Mouse (Mus musculus): ENCODE measurements around the gene Nin. TPM values are rescaled to one million over a fixed set of nuclear protein-coding genes. Genes with fewer than 3 reads are reported as not detected.

The Nin gene
- polyA plus RNA-seq, 1 experiment from 2014 or later, result 2.2 TPM

DNA sequence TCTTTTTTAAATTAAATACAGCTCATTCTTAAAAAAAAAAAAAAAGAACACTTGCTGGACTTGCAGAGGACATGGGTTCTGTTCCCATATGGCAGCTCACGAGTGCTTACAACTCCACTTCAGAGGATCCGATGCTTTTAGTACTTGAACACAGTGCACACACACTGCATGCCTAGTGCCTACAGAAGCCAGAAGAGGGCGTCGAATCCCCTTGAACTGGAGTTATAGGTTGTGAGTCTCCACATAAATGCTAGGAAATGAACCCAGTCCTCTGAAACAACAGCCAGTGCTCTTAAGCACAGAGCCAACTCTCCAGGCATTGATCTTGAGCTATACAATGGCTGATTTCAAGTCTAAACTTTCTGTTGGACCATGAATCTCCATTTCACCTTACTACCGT, 130.6 kb downstream of the Nin start:
- Histone ChIP-seq H3K4me3 (ENCODE audit: low read depth, low read length) (no peak overlapping the region), H3K9ac (ENCODE audit: low read depth, low read length) (no peak overlapping the region), H3K9me3 (ENCODE audit: control insufficient read depth) (no peaks in the 10 kb centered on the region), H3K36me3 (ENCODE audit: control insufficient read depth, insufficient read depth) (peaks cover 21% of the 10 kb centered on the region), H3K27me3 (replicated peaks; ENCODE audit: control insufficient read depth, insufficient read depth, low read length) (no peaks in the 10 kb centered on the region), H3K27ac (ENCODE audit: low read depth, low read length) (no peak overlapping the region), H3K4me1 (replicated peaks; ENCODE audit: control insufficient read depth, insufficient read depth, low read length) (no peaks in the 10 kb centered on the region), H3K4me2 (replicated peaks; ENCODE audit: low read depth) (no peak overlapping the region)
- TF ChIP-seq CTCF (IDR thresholded peaks at IDR 0.05; ENCODE audit: low read depth), result peak; percentile 52
- no peak for ATAC-seq
- WGBS, result 86% methylated on average over 5 of the region's 5 CpGs

DNA sequence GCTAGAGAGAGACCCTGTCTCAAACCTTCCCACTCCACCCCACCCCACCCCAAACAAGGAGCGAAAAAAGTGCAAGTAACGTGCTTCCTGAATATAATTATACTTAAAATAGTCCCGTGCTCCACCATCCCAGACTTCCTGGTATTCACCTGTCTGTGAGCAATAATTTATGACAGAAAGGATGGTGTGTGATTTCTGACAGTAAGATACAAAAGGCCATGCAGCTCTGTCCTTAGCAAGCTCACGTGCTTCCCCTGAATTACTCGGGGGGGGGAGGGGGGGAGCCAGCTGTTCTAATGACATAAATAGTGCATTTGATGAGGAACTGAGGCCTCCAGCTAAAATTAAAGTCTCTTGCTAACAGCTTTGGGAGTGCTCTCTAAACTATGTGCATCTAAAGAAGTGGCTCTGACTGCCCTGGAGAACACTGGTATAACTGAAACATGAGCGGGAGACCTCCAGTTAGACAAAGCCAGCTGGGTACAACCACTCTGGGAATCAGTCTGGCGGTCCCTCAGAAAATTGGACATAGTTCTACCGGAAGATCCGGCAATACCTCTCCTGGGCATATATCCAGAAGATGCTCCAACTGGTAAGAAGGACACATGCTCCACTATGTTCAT, 136.0 kb downstream of the Nin start:
- Histone ChIP-seq H3K9ac (ENCODE audit: low read depth, low read length) (no peak overlapping the region), H3K27me3 (replicated peaks; ENCODE audit: control insufficient read depth, insufficient read depth, low read length) (no peaks in the 10 kb centered on the region), H3K36me3 (ENCODE audit: control insufficient read depth, insufficient read depth) (peaks cover 9% of the 10 kb centered on the region), H3K9me3 (ENCODE audit: control insufficient read depth) (no peaks in the 10 kb centered on the region), H3K4me2 (replicated peaks; ENCODE audit: low read depth) (no peak overlapping the region), H3K4me1 (replicated peaks; ENCODE audit: control insufficient read depth, insufficient read depth, low read length) (no peaks in the 10 kb centered on the region), H3K27ac (ENCODE audit: low read depth, low read length) (no peak overlapping the region), H3K4me3 (ENCODE audit: low read depth, low read length) (no peak overlapping the region)
- 48% methylated on average over 9 of the region's 9 CpGs for WGBS
- ATAC-seq, result no peak
- no peak for TF ChIP-seq CTCF (IDR thresholded peaks at IDR 0.05; ENCODE audit: low read depth)

DNA sequence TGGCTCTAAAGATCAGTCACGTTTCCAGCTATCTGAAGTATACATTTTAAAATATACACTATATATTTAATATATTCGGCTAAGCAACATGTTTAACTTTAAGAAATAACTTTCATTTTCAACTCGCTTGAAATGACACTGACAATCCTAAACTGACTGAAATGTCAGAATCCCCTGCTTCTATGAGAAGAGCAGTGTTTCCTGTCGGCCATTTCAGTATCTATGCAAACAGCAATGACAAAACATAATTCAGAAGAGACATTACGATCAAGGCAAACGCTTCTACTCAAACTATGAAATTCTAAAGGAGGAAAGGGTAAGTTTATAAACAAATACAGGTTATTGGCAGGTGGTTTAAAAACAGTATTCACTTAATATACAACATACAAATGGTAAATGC, 136.8 kb downstream of the Nin start:
- H3K9me3 ChIP-seq (ENCODE audit: control insufficient read depth), result no peaks in the 10 kb centered on the region
- no peaks in the 10 kb centered on the region for H3K27me3 ChIP-seq (replicated peaks; ENCODE audit: control insufficient read depth, insufficient read depth, low read length)
- peaks cover 16% of the 10 kb centered on the region for H3K36me3 ChIP-seq (ENCODE audit: control insufficient read depth, insufficient read depth)
- H3K9ac ChIP-seq (ENCODE audit: low read depth, low read length), result no peak overlapping the region
- no peak overlapping the region for H3K27ac ChIP-seq (ENCODE audit: low read depth, low read length)
- ATAC-seq, result no peak
- H3K4me1 ChIP-seq (replicated peaks; ENCODE audit: control insufficient read depth, insufficient read depth, low read length), result no peaks in the 10 kb centered on the region
- H3K4me3 ChIP-seq (ENCODE audit: low read depth, low read length), result no peak overlapping the region
- no peak overlapping the region for H3K4me2 ChIP-seq (replicated peaks; ENCODE audit: low read depth)
- WGBS, result 59% methylated on average over 6 of the region's 6 CpGs
- TF ChIP-seq CTCF (IDR thresholded peaks at IDR 0.05; ENCODE audit: low read depth), result no peak

DNA sequence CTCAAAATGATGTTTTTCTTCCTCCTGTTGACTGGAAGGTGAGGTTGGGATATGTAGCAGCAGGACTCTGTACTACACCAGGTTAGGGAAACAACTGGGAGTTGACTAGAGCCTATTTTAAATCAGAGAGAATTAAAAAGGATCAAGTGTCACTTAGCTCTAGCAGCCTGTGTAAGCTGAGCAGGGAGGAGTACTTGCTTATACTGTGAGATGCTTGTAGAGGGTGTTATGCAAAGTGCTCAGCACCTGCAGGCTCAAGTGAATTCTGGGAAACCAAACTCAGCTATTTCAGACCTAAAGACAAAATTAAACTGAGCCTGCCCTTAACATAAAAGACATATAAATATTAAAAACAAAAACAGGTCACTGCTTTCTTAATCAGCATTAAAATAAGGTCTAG, 139.9 kb downstream of the Nin start:
- ATAC-seq, result no peak
- Histone ChIP-seq H3K9ac (ENCODE audit: low read depth, low read length) (no peak overlapping the region), H3K9me3 (ENCODE audit: control insufficient read depth) (no peaks in the 10 kb centered on the region), H3K4me2 (replicated peaks; ENCODE audit: low read depth) (no peak overlapping the region), H3K4me1 (replicated peaks; ENCODE audit: control insufficient read depth, insufficient read depth, low read length) (no peaks in the 10 kb centered on the region), H3K27ac (ENCODE audit: low read depth, low read length) (no peak overlapping the region), H3K36me3 (ENCODE audit: control insufficient read depth, insufficient read depth) (peaks cover 36% of the 10 kb centered on the region), H3K27me3 (replicated peaks; ENCODE audit: control insufficient read depth, insufficient read depth, low read length) (no peaks in the 10 kb centered on the region), H3K4me3 (ENCODE audit: low read depth, low read length) (no peak overlapping the region)
- no peak for TF ChIP-seq CTCF (IDR thresholded peaks at IDR 0.05; ENCODE audit: low read depth)

DNA sequence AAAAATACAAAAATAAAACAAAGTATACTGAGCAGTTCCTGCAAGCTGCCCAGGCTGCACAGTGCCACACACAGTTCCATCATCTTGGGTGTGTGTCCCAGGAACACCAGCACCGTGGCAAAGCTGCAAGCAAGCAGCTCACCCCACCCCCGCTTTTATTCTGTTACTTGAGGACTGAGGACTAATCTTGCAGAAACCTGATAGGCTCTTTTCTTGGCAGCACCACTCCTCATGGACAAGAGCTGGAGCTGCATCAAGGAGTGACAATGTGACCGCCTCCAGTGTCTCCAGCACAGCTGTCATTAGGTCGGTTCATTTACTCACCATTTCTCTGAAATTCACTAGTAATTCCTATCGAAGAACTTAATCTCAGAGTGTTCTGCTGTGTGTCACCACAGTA, 145.4 kb downstream of the Nin start:
- Histone ChIP-seq H3K27ac (ENCODE audit: low read depth, low read length) (no peak overlapping the region), H3K36me3 (ENCODE audit: control insufficient read depth, insufficient read depth) (peaks cover 66% of the 10 kb centered on the region), H3K9ac (ENCODE audit: low read depth, low read length) (no peak overlapping the region), H3K4me1 (replicated peaks; ENCODE audit: control insufficient read depth, insufficient read depth, low read length) (no peaks in the 10 kb centered on the region), H3K4me3 (ENCODE audit: low read depth, low read length) (no peak overlapping the region), H3K4me2 (replicated peaks; ENCODE audit: low read depth) (no peak overlapping the region), H3K27me3 (replicated peaks; ENCODE audit: control insufficient read depth, insufficient read depth, low read length) (no peaks in the 10 kb centered on the region), H3K9me3 (ENCODE audit: control insufficient read depth) (no peaks in the 10 kb centered on the region)
- no peak for TF ChIP-seq CTCF (IDR thresholded peaks at IDR 0.05; ENCODE audit: low read depth)
- 80% methylated on average over 5 of the region's 5 CpGs for WGBS
- ATAC-seq, result no peak

DNA sequence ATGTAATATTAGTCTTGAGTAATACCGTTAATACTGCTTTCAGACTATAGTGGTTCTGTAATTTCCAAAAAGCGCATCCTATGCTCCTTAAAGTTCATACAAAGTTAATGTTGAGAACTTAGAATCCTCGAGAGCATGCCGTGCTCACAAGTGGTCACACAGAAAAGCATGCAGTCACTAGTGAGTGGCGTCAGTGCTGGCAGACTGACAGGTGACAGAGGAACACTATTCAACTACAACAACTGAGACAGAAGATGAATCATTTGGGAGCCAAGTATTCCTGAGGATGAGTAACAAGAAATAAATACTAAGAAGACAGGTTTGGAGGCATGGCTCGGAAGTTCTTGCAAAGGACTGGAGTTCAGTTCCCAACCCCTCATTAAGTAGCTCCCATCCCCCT, 146.4 kb downstream of the Nin start:
- Histone ChIP-seq H3K27me3 (replicated peaks; ENCODE audit: control insufficient read depth, insufficient read depth, low read length) (no peaks in the 10 kb centered on the region), H3K4me1 (replicated peaks; ENCODE audit: control insufficient read depth, insufficient read depth, low read length) (no peaks in the 10 kb centered on the region), H3K4me2 (replicated peaks; ENCODE audit: low read depth) (no peak overlapping the region), H3K9ac (ENCODE audit: low read depth, low read length) (no peak overlapping the region), H3K9me3 (ENCODE audit: control insufficient read depth) (no peaks in the 10 kb centered on the region), H3K27ac (ENCODE audit: low read depth, low read length) (no peak overlapping the region; the same call in 1 of the 2 replicates), H3K36me3 (ENCODE audit: control insufficient read depth, insufficient read depth) (peaks cover 62% of the 10 kb centered on the region), H3K4me3 (ENCODE audit: low read depth, low read length) (no peak overlapping the region)
- 88% methylated on average over 6 of the region's 6 CpGs for WGBS
- no peak for TF ChIP-seq CTCF (IDR thresholded peaks at IDR 0.05; ENCODE audit: low read depth)
- no peak for ATAC-seq

DNA sequence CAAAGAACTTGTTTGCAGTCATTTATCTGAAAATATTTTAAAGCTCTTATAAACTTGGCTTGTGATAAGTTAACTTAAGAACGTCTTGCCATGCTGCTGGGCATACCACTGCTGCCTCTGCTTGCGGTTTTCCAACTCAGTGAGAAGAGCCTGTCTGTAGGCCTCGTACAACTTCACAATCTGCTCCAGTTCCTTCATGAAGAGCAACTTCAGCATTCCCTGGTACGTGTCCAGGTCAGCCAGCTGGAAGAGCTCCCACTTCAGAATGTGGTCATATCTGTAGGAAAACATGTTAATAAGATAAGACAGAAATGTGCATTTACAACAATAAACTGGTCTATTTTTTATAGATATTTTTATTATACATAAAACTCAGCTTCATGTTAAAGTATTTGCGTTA, 147.4 kb downstream of the Nin start:
- Histone ChIP-seq H3K9ac (ENCODE audit: low read depth, low read length) (no peak overlapping the region), H3K4me3 (ENCODE audit: low read depth, low read length) (no peak overlapping the region), H3K36me3 (ENCODE audit: control insufficient read depth, insufficient read depth) (peaks cover 53% of the 10 kb centered on the region), H3K9me3 (ENCODE audit: control insufficient read depth) (no peaks in the 10 kb centered on the region), H3K27ac (ENCODE audit: low read depth, low read length) (no peak overlapping the region), H3K4me2 (replicated peaks; ENCODE audit: low read depth) (no peak overlapping the region), H3K4me1 (replicated peaks; ENCODE audit: control insufficient read depth, insufficient read depth, low read length) (no peaks in the 10 kb centered on the region), H3K27me3 (replicated peaks; ENCODE audit: control insufficient read depth, insufficient read depth, low read length) (no peaks in the 10 kb centered on the region)
- no peak for ATAC-seq
- 71% methylated on average over 5 of the region's 5 CpGs for WGBS
- TF ChIP-seq CTCF (IDR thresholded peaks at IDR 0.05; ENCODE audit: low read depth), result no peak

Data from intestine, postnatal 0 days (tissue).